Mouse (Mus musculus) limb, embryonic 12.5 days (tissue): Measurements from ENCODE around the gene Tor1aip2. TPM values are rescaled to one million over a fixed set of nuclear protein-coding genes. Genes with fewer than 3 reads are reported as not detected.
A peak's percentile ranks its signal among the peaks of the same experiment; 100 is the strongest.

Source experiments
- ATAC-seq: fragments of 200-750 bp; cut with Nextera tagmentation; 2 replicates; pipeline ENCODE4 v1.8.0; 2017; ENCODE audit warnings: low read depth, moderate TSS enrichment; ENCODE audit not compliant: insufficient number of reproducible peaks, insufficient read depth, low FRiP score, low TSS enrichment
- H3K27ac ChIP-seq: fragments of 300-500 bp; sonication (generic); 2 replicates; pipeline ENCODE4 v1.5.1; 2016; ENCODE audit warnings: mild to moderate bottlenecking, moderate library complexity
- H3K27me3 ChIP-seq: fragments of 300-500 bp; sonication (generic); 2 replicates; pipeline ENCODE4 v1.6.1; 2016; ENCODE audit warnings: mild to moderate bottlenecking, moderate library complexity
- H3K36me3 ChIP-seq: fragments of 300-500 bp; sonication (generic); 2 replicates; pipeline ENCODE4 v1.6.1; 2016; ENCODE audit warnings: mild to moderate bottlenecking, moderate library complexity
- H3K4me1 ChIP-seq: fragments of 300-500 bp; sonication (generic); replicated peaks from 2 replicates; pipeline ENCODE4 v1.6.1; 2016
- H3K4me2 ChIP-seq: fragments of 300-500 bp; sonication (generic); 2 replicates; pipeline ENCODE4 v1.6.1; 2016; ENCODE audit warnings: mild to moderate bottlenecking, moderate library complexity
- H3K4me3 ChIP-seq: fragments of 300-500 bp; sonication (generic); replicated peaks from 2 replicates; pipeline ENCODE4 v1.5.1; 2016; ENCODE audit warnings: mild to moderate bottlenecking
- H3K9ac ChIP-seq: fragments of 300-500 bp; sonication (generic); replicated peaks from 2 replicates; pipeline ENCODE4 v1.6.1; 2016; ENCODE audit warnings: mild to moderate bottlenecking, moderate library complexity
- H3K9me3 ChIP-seq: fragments of 300-500 bp; sonication (generic); 2 replicates; pipeline ENCODE4 v1.6.1; 2016; ENCODE audit warnings: mild to moderate bottlenecking, moderate library complexity
- WGBS: fragments of 180-500 bp; shearing (Covaris S2); methylation state at CpG from one replicate; pipeline ENCODE4 v1.1.7; 2016; 5-methylcytosine and 5-hydroxymethylcytosine counted together
- polyA plus RNA-seq: library from polyadenylated mRNA; unstranded; fragments of >200 nt; fragmentation: Nextera tagmentation; extraction: Ambion mirVana; gene quantifications from 2 replicates; pipeline ENCODE4 v1.2.1, GENCODE M21; 2016

Tor1aip2 gene
- polyA plus RNA-seq: 113 and 124 TPM in 2 replicates

GRCm38 (mm10) chr1:156035269-156035929 lies at the start of gene Tor1aip2:
Gene Tor1aip2, plus strand, starts transcription at chr1:156035403.
- H3K36me3 ChIP-seq: peaks cover 35% of the 10 kb centered on the region
- peak; percentile 86 for ATAC-seq
- H3K9me3 ChIP-seq: no peaks in the 10 kb centered on the region
- H3K27me3 ChIP-seq: no peaks in the 10 kb centered on the region
- peak within 1 kb of the TSS; percentile 76 for H3K4me3 ChIP-seq
- H3K27ac ChIP-seq: peak within 1 kb of the TSS; percentile 99
- WGBS: under 1% methylated on average over 59 of the region's 59 CpGs
- peaks cover 9% of the 10 kb centered on the region for H3K4me1 ChIP-seq
- peak within 1 kb of the TSS; percentile 91 for H3K9ac ChIP-seq
- peak within 1 kb of the TSS; percentile 60 for H3K4me2 ChIP-seq

DNA sequence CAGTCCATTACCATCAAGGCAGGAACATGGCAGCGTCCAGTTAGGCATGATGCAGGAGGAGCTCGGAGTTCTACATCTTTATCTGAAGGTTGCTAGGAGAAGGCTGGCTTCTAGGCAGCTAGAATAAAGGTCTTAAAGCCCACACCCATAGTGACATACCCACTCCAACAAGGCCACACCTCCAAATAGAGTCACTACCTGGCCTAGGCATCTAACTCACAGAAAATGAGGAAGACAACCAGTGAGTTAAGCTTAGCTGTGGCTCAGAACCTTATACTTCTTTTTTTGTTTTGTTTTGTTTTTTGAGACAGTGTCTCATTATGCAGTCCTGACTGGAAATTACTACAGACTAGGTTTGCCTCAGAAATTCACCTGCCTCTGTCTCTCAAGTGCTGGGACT lies 47.6 kb upstream of the Tor1aip2 start:
- H3K4me2 ChIP-seq: no peak overlapping the region
- H3K27me3 ChIP-seq: no peaks in the 10 kb centered on the region
- H3K4me3 ChIP-seq: no peak overlapping the region
- no peak overlapping the region for H3K27ac ChIP-seq
- no peaks in the 10 kb centered on the region for H3K9me3 ChIP-seq
- H3K9ac ChIP-seq: no peak overlapping the region
- WGBS: 83% methylated on average over 2 of the region's 2 CpGs
- no peaks in the 10 kb centered on the region for H3K36me3 ChIP-seq
- H3K4me1 ChIP-seq: no peaks in the 10 kb centered on the region; the same call in 1 of the 2 replicates
- no peak for ATAC-seq

DNA sequence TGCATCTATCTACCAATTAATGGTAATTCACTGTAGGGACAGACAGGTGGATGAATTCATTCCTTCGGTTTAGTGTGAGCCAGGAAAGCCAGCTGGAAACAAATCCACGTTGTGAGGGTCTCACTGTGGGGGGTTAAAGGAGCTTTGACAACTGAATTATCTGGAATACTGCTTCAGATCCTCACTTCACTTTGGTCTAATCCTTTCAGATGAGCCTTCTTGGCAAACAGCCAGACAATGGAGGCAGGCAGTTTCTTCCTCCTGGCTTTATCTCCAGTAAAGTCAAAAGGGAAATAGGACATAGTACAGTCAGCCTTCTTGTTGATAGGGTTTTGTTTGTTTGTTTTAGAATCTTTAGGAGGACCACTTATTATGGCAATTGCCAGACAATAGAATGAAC lies 45.8 kb upstream of the Tor1aip2 start:
- ATAC-seq: no peak
- Histone ChIP-seq H3K4me2 (no peak overlapping the region), H3K36me3 (no peaks in the 10 kb centered on the region), H3K4me1 (no peaks in the 10 kb centered on the region; the same call in 1 of the 2 replicates), H3K9me3 (no peaks in the 10 kb centered on the region), H3K27ac (no peak overlapping the region), H3K27me3 (no peaks in the 10 kb centered on the region), H3K9ac (no peak overlapping the region), H3K4me3 (no peak overlapping the region)
- 29% methylated on average over 2 of the region's 2 CpGs for WGBS

- H3K4me2 ChIP-seq: no peak overlapping the region
- ATAC-seq: no peak
- no peak overlapping the region for H3K4me3 ChIP-seq
- H3K4me1 ChIP-seq: no peaks in the 10 kb centered on the region; the same call in 1 of the 2 replicates
- H3K27ac ChIP-seq: no peak overlapping the region; the same call in 1 of the 2 replicates
- H3K36me3 ChIP-seq: no peaks in the 10 kb centered on the region
- no peaks in the 10 kb centered on the region for H3K9me3 ChIP-seq
- no peak overlapping the region for H3K9ac ChIP-seq
- H3K27me3 ChIP-seq: no peaks in the 10 kb centered on the region
- WGBS: 51% methylated on average over 11 of the region's 11 CpGs
Observed at GRCm38 (mm10) chr1:155990391-155990790, 44.8 kb upstream of the Tor1aip2 start.

GRCm38 (mm10) chr1:155994524-155994923 lies 40.7 kb upstream of the Tor1aip2 start:
- H3K4me2 ChIP-seq: no peak overlapping the region
- no peak overlapping the region for H3K9ac ChIP-seq
- WGBS: 95% methylated on average over 2 of the region's 2 CpGs
- no peak overlapping the region for H3K4me3 ChIP-seq
- H3K4me1 ChIP-seq: no peaks in the 10 kb centered on the region; the same call in 1 of the 2 replicates
- H3K27me3 ChIP-seq: no peaks in the 10 kb centered on the region
- no peak for ATAC-seq
- no peak overlapping the region for H3K27ac ChIP-seq
- no peaks in the 10 kb centered on the region for H3K9me3 ChIP-seq
- H3K36me3 ChIP-seq: no peaks in the 10 kb centered on the region

DNA sequence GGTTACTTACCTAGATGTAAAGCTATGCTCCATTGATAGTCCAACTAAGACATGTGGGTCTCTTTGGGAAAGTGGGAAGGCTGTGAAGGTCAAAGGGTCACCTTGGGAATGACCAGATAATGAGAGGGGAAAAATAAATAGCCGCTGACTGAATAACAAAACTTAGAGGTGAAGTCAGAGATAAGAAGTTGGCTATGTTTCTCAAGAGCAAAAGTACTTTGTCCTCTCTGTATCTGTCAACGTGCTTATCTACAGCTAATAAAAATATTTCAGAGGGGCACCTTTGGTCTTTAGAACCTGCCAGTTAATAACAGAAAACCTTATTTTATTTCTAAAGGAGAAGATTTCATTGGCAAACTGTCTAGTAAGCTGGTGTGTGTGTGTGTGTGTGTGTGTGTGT lies 39.6 kb upstream of the Tor1aip2 start:
- Histone ChIP-seq H3K27me3 (no peaks in the 10 kb centered on the region), H3K9me3 (no peaks in the 10 kb centered on the region), H3K9ac (no peak overlapping the region), H3K4me2 (no peak overlapping the region), H3K4me3 (no peak overlapping the region), H3K4me1 (no peaks in the 10 kb centered on the region; the same call in 1 of the 2 replicates), H3K36me3 (no peaks in the 10 kb centered on the region), H3K27ac (no peak overlapping the region)
- WGBS: 77% methylated on average over 2 of the region's 2 CpGs
- no peak for ATAC-seq

GRCm38 (mm10) chr1:156002366-156002765 lies 32.8 kb upstream of the Tor1aip2 start:
- Histone ChIP-seq H3K9me3 (no peaks in the 10 kb centered on the region), H3K4me2 (no peak overlapping the region), H3K27ac (no peak overlapping the region), H3K36me3 (peaks cover 34% of the 10 kb centered on the region), H3K4me3 (no peak overlapping the region), H3K9ac (no peak overlapping the region), H3K4me1 (no peaks in the 10 kb centered on the region), H3K27me3 (no peaks in the 10 kb centered on the region)
- ATAC-seq: no peak
- 88% methylated on average over 8 of the region's 8 CpGs for WGBS

- no peak for ATAC-seq
Observed at GRCm38 (mm10) chr1:156003201-156003935, 31.8 kb upstream of the Tor1aip2 start.

GRCm38 (mm10) chr1:156005906-156006305 lies 29.3 kb upstream of the Tor1aip2 start:
- WGBS: 93% methylated on average over 11 of the region's 11 CpGs
- H3K4me2 ChIP-seq: no peak overlapping the region
- peaks cover 61% of the 10 kb centered on the region for H3K36me3 ChIP-seq
- ATAC-seq: no peak
- no peak overlapping the region for H3K4me3 ChIP-seq
- no peak overlapping the region for H3K27ac ChIP-seq
- no peaks in the 10 kb centered on the region for H3K27me3 ChIP-seq
- no peaks in the 10 kb centered on the region for H3K4me1 ChIP-seq
- H3K9me3 ChIP-seq: no peaks in the 10 kb centered on the region
- H3K9ac ChIP-seq: no peak overlapping the region

More at GRCm38 (mm10) chr1:156003201-156003935, 31.8 kb upstream of the Tor1aip2 start:
- Histone ChIP-seq H3K4me2 (no peak overlapping the region), H3K9me3 (no peaks in the 10 kb centered on the region), H3K9ac (no peak overlapping the region), H3K27me3 (no peaks in the 10 kb centered on the region), H3K27ac (no peak overlapping the region), H3K36me3 (peaks cover 41% of the 10 kb centered on the region), H3K4me3 (no peak overlapping the region), H3K4me1 (no peaks in the 10 kb centered on the region)
- WGBS: 88% methylated on average over 7 of the region's 7 CpGs

DNA sequence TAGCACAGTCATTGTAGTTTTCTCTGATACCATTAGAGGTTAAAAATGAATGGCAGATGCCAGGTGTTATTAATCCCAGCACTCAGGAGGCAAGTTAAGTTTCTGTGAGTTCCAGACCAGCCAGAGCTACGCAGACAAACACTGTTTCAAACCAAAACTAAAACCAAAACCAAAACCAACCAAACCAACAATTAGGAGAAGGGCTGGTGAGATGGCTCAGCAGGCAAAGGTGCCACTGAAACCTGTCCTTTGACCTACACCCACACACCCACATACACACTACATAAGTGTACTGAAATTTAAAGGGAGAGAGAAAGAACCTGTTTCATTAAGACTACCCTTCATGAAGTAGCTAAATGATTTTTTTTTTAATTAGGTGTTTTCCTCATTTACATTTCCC lies 26.2 kb upstream of the Tor1aip2 start:
- Histone ChIP-seq H3K27ac (no peak overlapping the region), H3K36me3 (peaks cover 74% of the 10 kb centered on the region), H3K4me2 (no peak overlapping the region), H3K4me3 (no peak overlapping the region), H3K9ac (no peak overlapping the region), H3K4me1 (no peaks in the 10 kb centered on the region), H3K27me3 (no peaks in the 10 kb centered on the region), H3K9me3 (no peaks in the 10 kb centered on the region)
- 92% methylated on average over 1 of the region's 1 CpGs for WGBS
- ATAC-seq: no peak

DNA sequence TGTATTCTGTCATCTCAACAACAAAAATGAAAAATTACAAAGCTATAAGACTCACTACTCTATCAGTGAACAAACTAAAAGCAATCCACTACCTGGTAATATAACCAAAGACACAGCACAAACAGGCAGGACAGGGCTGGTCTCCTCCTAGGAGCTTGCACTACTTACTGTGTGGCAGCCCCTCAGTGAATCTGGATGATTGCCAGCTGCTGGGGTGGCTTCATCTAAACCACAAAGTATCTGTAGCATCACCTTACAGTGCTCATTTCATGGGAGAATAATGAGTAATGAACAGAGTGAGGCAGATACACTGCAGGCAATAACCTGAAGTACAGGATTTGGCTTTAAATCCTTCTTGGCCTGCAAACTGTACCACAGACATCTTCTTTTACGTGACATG lies 15.4 kb upstream of the Tor1aip2 start:
- no peak overlapping the region for H3K4me3 ChIP-seq
- no peaks in the 10 kb centered on the region for H3K27me3 ChIP-seq
- H3K4me1 ChIP-seq: no peaks in the 10 kb centered on the region
- WGBS: 81% methylated on average over 1 of the region's 1 CpGs
- no peak for ATAC-seq
- H3K4me2 ChIP-seq: no peak overlapping the region
- H3K9me3 ChIP-seq: no peaks in the 10 kb centered on the region
- H3K9ac ChIP-seq: no peak overlapping the region
- peaks cover 69% of the 10 kb centered on the region for H3K36me3 ChIP-seq
- H3K27ac ChIP-seq: no peak overlapping the region
